Mouse (Mus musculus): ENCODE data around the gene Cnst. TPM values are rescaled to one million over a fixed set of nuclear protein-coding genes. Genes with fewer than 3 reads are reported as not detected.

The Cnst gene
- polyA plus RNA-seq, 1 experiment from 2014 or later, result 28.0 TPM

DNA sequence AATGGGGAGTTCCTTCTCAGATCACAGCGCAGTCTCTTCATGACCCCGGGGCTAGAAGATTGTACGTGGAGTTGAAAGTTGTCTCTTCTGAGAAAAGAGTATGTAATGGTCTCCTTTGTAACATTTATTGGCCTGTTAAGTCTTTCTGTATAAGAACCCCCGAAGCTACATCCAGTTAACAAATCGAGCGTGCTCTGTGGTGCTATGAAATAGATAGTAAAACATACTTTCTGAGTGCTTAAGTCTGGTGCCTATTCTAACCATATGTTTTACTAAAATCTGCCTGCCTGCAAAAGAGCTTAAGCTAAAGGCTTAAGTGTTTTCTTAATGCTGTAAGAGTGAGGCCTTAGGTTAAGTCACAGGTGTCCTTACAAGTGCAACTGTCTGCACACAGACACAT lies 66.2 kb downstream of the Cnst start:
- Histone ChIP-seq H3K36me3 (ENCODE audit: control insufficient read depth, insufficient read depth, low read length) (peaks cover 20% of the 10 kb centered on the region; the same call in 1 of the 2 replicates), H3K4me2 (ENCODE audit: low read length) (no peak overlapping the region), H3K9ac (replicated peaks; ENCODE audit: low read length) (no peak overlapping the region), H3K4me1 (ENCODE audit: control insufficient read depth, insufficient read depth, low read length) (no peaks in the 10 kb centered on the region), H3K27me3 (ENCODE audit: control insufficient read depth, insufficient read depth, low read length) (no peaks in the 10 kb centered on the region), H3K27ac (replicated peaks; ENCODE audit: low read depth, low read length) (no peak overlapping the region), H3K9me3 (ENCODE audit: control insufficient read depth, low read length) (no peaks in the 10 kb centered on the region), H3K4me3 (replicated peaks; ENCODE audit: low read depth, low read length) (no peak overlapping the region)
- ATAC-seq (ENCODE audit: low FRiP score, low TSS enrichment), result no peak
- no peak for DNase-seq
- 89% methylated on average over 6 of the region's 6 CpGs for WGBS

DNA sequence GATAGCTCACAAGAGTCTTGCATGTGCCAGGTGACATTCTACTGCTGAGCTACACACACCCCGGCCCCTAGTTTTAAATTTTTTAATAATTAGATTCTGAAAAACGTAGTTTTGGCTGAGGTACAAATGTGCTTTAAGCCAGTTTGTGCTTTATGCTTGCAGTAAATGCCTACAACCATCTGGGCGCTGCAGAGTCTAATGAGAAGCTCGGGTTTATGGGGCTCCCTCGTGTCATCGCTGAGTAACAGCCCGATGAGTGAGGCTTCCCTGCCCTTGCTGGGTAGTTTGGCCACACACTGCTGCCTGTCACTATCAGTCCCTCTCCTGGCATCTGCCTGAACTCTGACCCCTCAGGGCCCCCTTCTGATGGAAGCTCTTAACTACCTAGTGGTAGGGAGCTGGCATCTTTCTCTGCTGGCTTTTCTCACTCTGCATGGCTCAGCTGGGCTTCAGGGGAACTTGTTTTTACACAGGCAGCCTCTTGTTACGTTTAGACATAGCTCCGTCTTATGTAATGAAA lies 66.9 kb downstream of the Cnst start:
- DNase-seq, result no peak
- no peak overlapping the region for H3K4me2 ChIP-seq (ENCODE audit: low read length)
- H3K9me3 ChIP-seq (ENCODE audit: control insufficient read depth, low read length), result no peaks in the 10 kb centered on the region
- no peak overlapping the region for H3K27ac ChIP-seq (replicated peaks; ENCODE audit: low read depth, low read length)
- H3K27me3 ChIP-seq (ENCODE audit: control insufficient read depth, insufficient read depth, low read length), result no peaks in the 10 kb centered on the region
- H3K4me3 ChIP-seq (replicated peaks; ENCODE audit: low read depth, low read length), result no peak overlapping the region
- no peak for ATAC-seq (ENCODE audit: low FRiP score, low TSS enrichment)
- H3K36me3 ChIP-seq (ENCODE audit: control insufficient read depth, insufficient read depth, low read length), result peaks cover 20% of the 10 kb centered on the region; the same call in 1 of the 2 replicates
- no peaks in the 10 kb centered on the region for H3K4me1 ChIP-seq (ENCODE audit: control insufficient read depth, insufficient read depth, low read length)
- H3K9ac ChIP-seq (replicated peaks; ENCODE audit: low read length), result no peak overlapping the region
- WGBS, result 81% methylated on average over 9 of the region's 9 CpGs

DNA sequence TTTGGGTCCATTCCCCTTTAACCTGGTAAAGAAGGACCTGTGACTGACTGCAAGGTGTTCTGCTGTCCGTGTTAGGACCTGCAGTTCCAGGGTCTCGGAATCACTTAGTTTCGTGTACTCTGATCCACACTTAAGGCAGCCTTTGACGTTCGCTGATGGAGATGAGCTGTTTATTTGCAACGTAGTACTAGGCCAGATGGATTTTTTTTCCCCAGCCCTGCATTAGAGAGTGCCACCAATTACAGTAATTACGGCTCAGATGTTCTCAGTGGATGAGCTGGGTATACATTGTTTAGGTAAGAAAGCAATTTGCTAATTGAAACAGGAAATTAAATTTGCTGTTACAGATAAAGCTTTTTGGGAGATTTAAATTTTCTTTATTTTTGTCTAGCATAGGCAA lies 71.3 kb downstream of the Cnst start:
- Histone ChIP-seq H3K9ac (replicated peaks; ENCODE audit: low read length) (no peak overlapping the region), H3K4me2 (ENCODE audit: low read length) (no peak overlapping the region), H3K4me3 (replicated peaks; ENCODE audit: low read depth, low read length) (no peak overlapping the region), H3K9me3 (ENCODE audit: control insufficient read depth, low read length) (no peaks in the 10 kb centered on the region), H3K36me3 (ENCODE audit: control insufficient read depth, insufficient read depth, low read length) (peaks cover 4% of the 10 kb centered on the region), H3K27ac (replicated peaks; ENCODE audit: low read depth, low read length) (no peak overlapping the region), H3K27me3 (ENCODE audit: control insufficient read depth, insufficient read depth, low read length) (no peaks in the 10 kb centered on the region), H3K4me1 (ENCODE audit: control insufficient read depth, insufficient read depth, low read length) (no peaks in the 10 kb centered on the region)
- DNase-seq (no peak), ATAC-seq (ENCODE audit: low FRiP score, low TSS enrichment) (no peak)
- WGBS, result 91% methylated on average over 7 of the region's 7 CpGs

DNA sequence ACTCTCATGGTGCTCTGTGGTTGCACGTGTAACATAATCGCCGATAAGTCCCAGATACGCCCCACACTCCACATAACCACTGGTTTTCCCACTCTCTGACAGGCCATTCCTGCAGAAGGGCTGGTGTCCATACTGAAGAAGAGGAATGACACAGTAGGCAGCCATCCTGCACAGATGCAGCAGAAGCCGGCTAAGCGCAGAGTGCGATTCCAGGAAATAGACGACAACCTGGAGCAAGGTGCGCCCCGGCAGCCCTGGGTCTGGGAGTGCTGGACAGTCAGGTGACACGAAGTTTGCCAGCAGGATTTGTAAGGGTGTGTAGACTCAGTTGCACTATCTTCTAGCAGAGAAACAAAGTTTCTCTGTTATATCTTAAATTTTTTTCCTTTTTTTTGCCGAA lies 76.5 kb downstream of the Cnst start:
- WGBS, result 94% methylated on average over 12 of the region's 12 CpGs
- no peak overlapping the region for H3K4me3 ChIP-seq (replicated peaks; ENCODE audit: low read depth, low read length)

DNA sequence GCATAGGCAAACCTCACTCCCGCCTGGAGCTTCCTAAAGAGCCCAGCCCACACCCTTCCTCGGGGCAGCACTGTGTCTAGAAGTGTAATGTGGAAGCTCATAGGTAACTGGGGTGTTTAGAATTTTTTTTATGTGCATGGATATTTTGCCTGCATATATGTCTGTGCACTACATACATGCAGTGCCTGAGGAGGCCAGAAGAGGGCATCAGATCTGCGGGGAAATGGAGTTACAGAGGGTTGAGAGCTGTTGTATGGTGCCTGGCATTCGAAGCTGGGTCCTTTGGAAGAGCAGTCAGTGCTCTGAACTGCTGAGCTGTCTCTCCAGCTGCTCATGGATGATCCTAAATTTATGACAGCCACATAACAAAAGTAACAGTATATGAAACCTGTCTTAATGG lies 77.5 kb downstream of the Cnst start:
- ATAC-seq (ENCODE audit: low FRiP score, low TSS enrichment) (no peak), DNase-seq (peak; percentile 33)
- Histone ChIP-seq H3K4me1 (ENCODE audit: control insufficient read depth, insufficient read depth, low read length) (no peaks in the 10 kb centered on the region), H3K4me3 (replicated peaks; ENCODE audit: low read depth, low read length) (no peak overlapping the region), H3K27ac (replicated peaks; ENCODE audit: low read depth, low read length) (no peak overlapping the region), H3K9ac (replicated peaks; ENCODE audit: low read length) (no peak overlapping the region), H3K36me3 (ENCODE audit: control insufficient read depth, insufficient read depth, low read length) (peaks cover 16% of the 10 kb centered on the region), H3K27me3 (ENCODE audit: control insufficient read depth, insufficient read depth, low read length) (no peaks in the 10 kb centered on the region), H3K4me2 (ENCODE audit: low read length) (no peak overlapping the region), H3K9me3 (ENCODE audit: control insufficient read depth, low read length) (no peaks in the 10 kb centered on the region)
- 61% methylated on average over 4 of the region's 4 CpGs for WGBS

More for the DNA sequence above, 76.5 kb downstream of the Cnst start:
- Histone ChIP-seq H3K27ac (replicated peaks; ENCODE audit: low read depth, low read length) (no peak overlapping the region), H3K4me2 (ENCODE audit: low read length) (no peak overlapping the region), H3K9me3 (ENCODE audit: control insufficient read depth, low read length) (no peaks in the 10 kb centered on the region), H3K27me3 (ENCODE audit: control insufficient read depth, insufficient read depth, low read length) (no peaks in the 10 kb centered on the region), H3K4me1 (ENCODE audit: control insufficient read depth, insufficient read depth, low read length) (no peaks in the 10 kb centered on the region), H3K36me3 (ENCODE audit: control insufficient read depth, insufficient read depth, low read length) (peaks cover 16% of the 10 kb centered on the region), H3K9ac (replicated peaks; ENCODE audit: low read length) (no peak overlapping the region)
- ATAC-seq (ENCODE audit: low FRiP score, low TSS enrichment) (no peak), DNase-seq (no peak)

DNA sequence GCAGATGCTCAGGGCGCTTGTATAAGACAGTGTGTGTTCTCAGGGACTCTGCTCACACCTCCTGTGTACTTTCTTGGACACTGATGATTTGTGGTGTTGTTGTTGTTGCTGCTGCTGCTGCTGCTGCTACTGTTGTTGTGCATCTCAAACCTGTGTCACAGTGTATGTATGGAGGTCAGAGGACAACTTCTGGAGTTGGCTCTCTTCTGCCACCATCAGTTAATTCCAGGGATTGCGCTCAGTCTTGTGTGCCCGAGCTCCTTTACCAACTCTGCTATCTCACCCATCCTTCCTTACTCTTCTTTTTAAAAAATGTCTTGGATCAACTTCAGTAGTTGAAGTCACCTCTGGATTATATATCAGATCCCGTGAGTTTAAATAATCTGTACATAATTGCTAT lies 78.2 kb downstream of the Cnst start:
- H3K36me3 ChIP-seq (ENCODE audit: control insufficient read depth, insufficient read depth, low read length), result peaks cover 13% of the 10 kb centered on the region
- no peaks in the 10 kb centered on the region for H3K4me1 ChIP-seq (ENCODE audit: control insufficient read depth, insufficient read depth, low read length)
- 78% methylated on average over 4 of the region's 4 CpGs for WGBS
- H3K27ac ChIP-seq (replicated peaks; ENCODE audit: low read depth, low read length), result no peak overlapping the region
- no peak overlapping the region for H3K4me3 ChIP-seq (replicated peaks; ENCODE audit: low read depth, low read length)
- no peak overlapping the region for H3K4me2 ChIP-seq (ENCODE audit: low read length)
- no peaks in the 10 kb centered on the region for H3K27me3 ChIP-seq (ENCODE audit: control insufficient read depth, insufficient read depth, low read length)
- DNase-seq (peak; percentile 67), ATAC-seq (ENCODE audit: low FRiP score, low TSS enrichment) (no peak)
- H3K9me3 ChIP-seq (ENCODE audit: control insufficient read depth, low read length), result no peaks in the 10 kb centered on the region
- no peak overlapping the region for H3K9ac ChIP-seq (replicated peaks; ENCODE audit: low read length)

DNA sequence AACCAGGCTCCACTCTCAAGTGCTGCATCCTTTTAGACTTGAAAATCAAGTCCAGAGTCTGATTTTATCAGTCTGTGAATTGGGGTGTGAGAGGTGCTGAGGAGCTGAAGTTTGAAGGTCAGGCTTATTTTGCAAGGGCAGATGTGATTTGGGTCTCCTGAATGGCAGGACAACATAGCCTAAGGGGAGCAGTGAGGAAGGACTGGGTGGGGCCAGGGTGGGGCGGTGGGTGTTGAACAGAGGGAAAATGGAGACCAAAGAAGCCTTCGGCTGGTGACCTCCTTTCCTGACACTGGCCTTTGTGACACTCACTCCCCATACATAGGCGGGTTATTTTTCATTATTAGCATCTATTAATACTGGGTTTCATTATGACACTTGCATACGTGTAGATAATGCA lies 81.7 kb downstream of the Cnst start:
- Histone ChIP-seq H3K36me3 (ENCODE audit: control insufficient read depth, insufficient read depth, low read length) (peaks cover 12% of the 10 kb centered on the region), H3K4me3 (replicated peaks; ENCODE audit: low read depth, low read length) (no peak overlapping the region), H3K27ac (replicated peaks; ENCODE audit: low read depth, low read length) (no peak overlapping the region), H3K4me1 (ENCODE audit: control insufficient read depth, insufficient read depth, low read length) (no peaks in the 10 kb centered on the region), H3K9me3 (ENCODE audit: control insufficient read depth, low read length) (no peaks in the 10 kb centered on the region), H3K27me3 (ENCODE audit: control insufficient read depth, insufficient read depth, low read length) (no peaks in the 10 kb centered on the region), H3K9ac (replicated peaks; ENCODE audit: low read length) (no peak overlapping the region), H3K4me2 (ENCODE audit: low read length) (no peak overlapping the region)
- WGBS, result 94% methylated on average over 4 of the region's 4 CpGs
- ATAC-seq (ENCODE audit: low FRiP score, low TSS enrichment), result no peak
- DNase-seq, result no peak

DNA sequence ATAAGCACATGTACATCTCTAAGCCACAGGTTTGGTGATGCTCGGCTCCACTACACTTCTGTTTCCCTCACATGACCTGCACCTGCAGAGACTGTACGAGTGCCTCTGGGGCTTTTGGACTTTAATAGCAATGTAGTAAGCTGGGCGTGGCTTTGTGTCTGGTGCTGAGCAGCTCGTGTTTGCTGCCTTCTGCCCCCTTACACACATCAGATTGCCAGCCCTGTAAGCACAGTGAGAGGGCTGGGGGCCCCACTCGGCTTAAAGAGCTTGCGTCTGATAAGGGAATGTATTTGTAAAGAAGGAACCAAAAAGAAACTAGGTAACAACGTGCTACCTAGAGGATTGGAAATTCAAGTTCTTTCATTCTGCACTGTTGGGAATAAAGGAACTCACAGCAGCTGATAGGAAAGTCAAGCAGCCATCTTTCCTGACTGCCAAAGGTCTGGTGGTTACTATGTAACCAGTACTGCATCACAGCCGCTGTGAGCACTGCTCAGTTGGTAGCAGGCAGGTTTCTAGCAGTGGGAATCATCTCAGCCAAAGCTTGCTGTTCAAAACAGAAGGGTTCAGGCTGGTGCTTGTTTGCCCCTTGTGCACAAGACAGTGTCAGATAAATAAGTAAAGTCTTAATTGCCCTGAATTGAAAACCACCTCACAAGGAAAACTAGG lies 82.4 kb downstream of the Cnst start:
- WGBS, result 75% methylated on average over 8 of the region's 8 CpGs
- H3K4me1 ChIP-seq (ENCODE audit: control insufficient read depth, insufficient read depth, low read length), result no peaks in the 10 kb centered on the region
- no peak overlapping the region for H3K4me3 ChIP-seq (replicated peaks; ENCODE audit: low read depth, low read length)
- no peak for DNase-seq
- no peak overlapping the region for H3K27ac ChIP-seq (replicated peaks; ENCODE audit: low read depth, low read length)
- H3K27me3 ChIP-seq (ENCODE audit: control insufficient read depth, insufficient read depth, low read length), result no peaks in the 10 kb centered on the region
- ATAC-seq (ENCODE audit: low FRiP score, low TSS enrichment), result no peak
- no peak overlapping the region for H3K4me2 ChIP-seq (ENCODE audit: low read length)
- no peak overlapping the region for H3K9ac ChIP-seq (replicated peaks; ENCODE audit: low read length)
- no peaks in the 10 kb centered on the region for H3K9me3 ChIP-seq (ENCODE audit: control insufficient read depth, low read length)
- H3K36me3 ChIP-seq (ENCODE audit: control insufficient read depth, insufficient read depth, low read length), result peaks cover 12% of the 10 kb centered on the region

DNA sequence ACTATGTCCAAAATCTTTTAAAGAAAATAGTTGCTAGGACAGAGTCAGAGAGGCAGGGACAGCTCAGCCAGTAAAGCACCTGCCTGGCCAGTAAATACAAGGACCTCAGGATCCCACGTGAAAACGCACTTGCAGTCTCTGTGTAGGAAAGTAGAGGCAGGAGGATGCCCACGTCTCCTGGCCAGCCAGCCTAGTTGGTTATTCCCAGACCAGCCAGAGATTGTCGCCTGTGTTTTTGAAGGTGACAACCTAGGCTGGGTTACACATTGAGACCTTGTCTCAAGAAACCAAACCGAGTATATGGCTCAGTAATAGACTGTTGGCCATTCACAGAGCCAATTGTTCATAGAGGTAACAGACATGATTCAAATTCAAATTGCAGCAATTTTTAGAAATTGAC lies 83.1 kb downstream of the Cnst start:
- Histone ChIP-seq H3K27me3 (ENCODE audit: control insufficient read depth, insufficient read depth, low read length) (no peaks in the 10 kb centered on the region), H3K4me3 (replicated peaks; ENCODE audit: low read depth, low read length) (no peak overlapping the region), H3K36me3 (ENCODE audit: control insufficient read depth, insufficient read depth, low read length) (peaks cover 12% of the 10 kb centered on the region), H3K9ac (replicated peaks; ENCODE audit: low read length) (no peak overlapping the region), H3K4me2 (ENCODE audit: low read length) (no peak overlapping the region), H3K9me3 (ENCODE audit: control insufficient read depth, low read length) (no peaks in the 10 kb centered on the region), H3K27ac (replicated peaks; ENCODE audit: low read depth, low read length) (no peak overlapping the region), H3K4me1 (ENCODE audit: control insufficient read depth, insufficient read depth, low read length) (no peaks in the 10 kb centered on the region)
- ATAC-seq (ENCODE audit: low FRiP score, low TSS enrichment) (no peak), DNase-seq (no peak)
- WGBS, result 83% methylated on average over 5 of the region's 5 CpGs
